Mouse (Mus musculus) R1 (cell line): ENCODE measurements around the gene Id3.

Experiments
- DNase-seq: peaks from one replicate; pipeline ENCODE4 v3.0.0-alpha.2; 2018; ENCODE audit warnings: low read depth, low spot score

Gene Id3

DNA sequence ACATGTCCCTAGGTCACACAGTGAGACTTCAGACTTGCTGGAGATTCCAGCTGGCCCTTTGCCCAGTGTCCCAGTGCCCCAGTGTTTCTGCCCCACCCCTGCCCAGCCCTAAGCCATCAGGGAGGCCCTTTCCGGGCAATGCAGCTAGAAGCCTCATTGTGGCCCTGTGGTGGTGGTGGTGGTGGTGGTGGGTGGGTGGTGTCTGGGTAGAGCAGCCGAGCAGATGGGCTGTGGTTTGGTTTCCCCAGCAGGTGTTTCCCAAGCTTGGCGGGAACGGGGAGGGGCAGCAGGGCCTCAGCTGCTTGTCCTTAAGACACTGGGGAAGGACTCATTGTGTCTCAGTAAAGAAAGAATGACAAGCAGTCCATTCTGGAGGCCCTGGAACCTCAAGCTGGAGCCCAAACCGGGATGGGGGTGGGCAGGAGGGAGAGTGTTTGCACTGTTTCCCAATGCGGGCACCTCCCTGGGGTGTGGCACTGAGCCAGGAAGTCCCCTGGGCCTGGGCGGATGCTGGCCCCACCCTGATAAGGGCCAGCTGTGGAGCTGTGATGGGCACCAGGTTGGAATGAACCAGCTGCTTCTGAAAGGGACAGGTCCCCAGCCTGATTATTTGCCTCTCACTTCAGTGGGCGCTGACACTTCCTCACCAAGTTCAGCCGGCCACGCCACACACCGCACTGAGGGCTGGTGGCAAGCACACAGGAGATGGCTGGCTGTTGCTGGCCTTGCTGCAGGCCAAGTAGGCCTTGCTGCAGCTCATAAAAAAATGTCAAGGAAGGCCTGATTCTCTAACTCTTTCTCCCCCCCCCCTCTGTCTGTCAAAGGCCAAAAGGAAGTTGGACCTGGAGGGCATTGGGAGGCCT lies 34.5 kb downstream of the Id3 start:
- peak; percentile 78 for DNase-seq

DNA sequence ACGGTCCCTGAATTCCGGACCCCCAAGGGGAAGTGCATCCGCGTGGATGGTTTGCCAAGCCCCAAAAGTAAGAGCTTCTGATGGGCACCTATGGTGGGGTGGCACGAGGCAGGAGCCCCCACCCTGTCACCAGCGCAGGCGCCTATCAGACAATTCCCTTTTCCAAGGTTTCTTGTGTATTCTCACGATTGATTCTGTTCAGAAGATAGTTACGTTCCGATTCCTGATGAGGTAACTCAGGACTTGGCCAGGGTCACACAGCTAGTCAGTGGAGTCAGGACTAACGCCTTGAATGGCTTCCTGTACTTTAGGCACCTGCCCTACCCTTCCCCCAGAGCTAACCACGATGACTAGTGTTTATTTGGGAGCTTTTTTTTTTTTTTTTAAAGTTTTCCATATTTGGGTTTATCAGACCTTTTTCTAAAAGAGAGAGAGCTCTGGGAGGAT lies 35.2 kb downstream of the Id3 start:
- no peak for DNase-seq

DNA sequence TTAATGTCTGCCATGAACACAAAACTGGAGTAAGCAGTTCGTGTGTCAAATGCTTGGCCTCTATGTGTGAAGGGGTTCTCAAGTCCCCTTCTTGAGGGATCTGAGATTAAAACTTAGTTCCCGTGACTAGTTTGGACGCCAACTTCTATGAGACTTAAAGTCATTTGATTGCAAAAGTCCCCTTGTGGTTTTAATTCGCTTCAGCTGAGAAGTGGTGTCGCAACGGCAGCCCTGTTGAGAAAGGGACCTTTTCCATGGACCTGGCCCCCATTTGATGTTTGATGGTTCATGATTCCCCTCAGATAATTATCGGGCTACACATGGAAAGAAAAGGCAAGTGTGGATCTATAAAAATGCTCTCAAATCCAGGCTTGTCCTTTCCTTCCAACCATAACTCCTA lies 36.2 kb downstream of the Id3 start:
- no peak for DNase-seq

DNA sequence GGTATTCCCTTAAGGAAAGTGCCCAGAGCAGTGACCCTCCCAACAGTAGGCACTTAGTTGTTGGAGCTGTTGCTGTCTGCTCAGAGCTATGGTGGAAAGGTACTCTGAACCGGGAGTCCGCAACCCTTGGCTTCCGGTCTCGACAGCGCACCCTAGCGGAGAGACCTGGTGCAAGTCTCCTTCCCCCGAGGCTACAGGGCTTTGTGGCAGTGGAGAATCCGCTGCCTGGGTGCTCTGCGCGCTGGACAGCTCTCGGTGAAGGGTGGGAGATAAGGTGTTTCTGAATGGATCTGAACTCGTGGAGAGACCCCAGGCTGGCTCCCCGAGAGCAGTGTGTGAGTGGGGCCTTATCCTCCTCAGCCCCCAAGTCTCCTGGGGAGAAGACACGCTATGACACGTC lies 36.7 kb downstream of the Id3 start:
- peak; percentile 93 for DNase-seq

DNA sequence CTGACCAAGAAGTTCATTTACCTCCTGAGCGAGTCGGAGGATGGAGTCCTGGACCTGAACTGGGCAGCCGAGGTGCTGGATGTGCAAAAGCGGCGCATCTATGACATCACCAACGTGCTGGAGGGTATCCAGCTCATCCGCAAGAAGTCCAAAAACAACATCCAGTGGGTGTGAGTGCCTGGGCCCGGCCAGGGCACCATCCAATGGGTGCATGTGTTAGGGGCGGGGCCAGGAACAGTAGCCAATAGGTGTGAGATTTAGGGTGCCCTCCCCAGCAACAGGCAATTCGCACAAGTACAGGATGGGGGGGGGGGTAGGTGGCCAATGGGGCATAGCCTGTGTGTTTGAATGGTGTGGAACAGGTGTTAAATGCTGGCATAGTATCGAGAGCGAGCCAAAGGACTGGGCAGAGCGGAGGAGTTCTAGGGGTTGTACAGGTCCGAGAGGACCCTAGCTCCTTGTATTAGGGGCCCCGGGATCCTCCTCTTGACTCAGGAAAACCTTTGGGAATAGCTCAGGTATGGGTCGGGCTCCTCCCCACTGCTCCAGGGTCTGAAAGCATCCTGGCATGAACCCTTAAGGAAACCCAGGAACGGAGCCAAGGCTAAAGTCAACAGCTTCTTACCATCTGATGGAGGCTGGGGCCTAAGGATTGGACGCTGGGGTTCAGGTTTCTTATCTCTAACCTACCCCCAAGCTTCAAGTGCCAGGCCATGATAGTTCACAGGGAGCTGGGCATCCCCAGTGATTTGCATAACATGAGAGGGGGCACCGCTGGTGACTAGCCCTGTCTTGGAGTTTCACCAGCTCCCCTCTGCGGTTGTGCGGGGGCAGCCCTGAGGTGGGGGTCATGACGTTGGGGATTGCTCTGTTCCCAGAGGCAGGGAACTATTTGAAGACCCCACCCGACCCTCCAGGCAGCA lies 37.4 kb downstream of the Id3 start:
- DNase-seq: peak; percentile 99

DNA sequence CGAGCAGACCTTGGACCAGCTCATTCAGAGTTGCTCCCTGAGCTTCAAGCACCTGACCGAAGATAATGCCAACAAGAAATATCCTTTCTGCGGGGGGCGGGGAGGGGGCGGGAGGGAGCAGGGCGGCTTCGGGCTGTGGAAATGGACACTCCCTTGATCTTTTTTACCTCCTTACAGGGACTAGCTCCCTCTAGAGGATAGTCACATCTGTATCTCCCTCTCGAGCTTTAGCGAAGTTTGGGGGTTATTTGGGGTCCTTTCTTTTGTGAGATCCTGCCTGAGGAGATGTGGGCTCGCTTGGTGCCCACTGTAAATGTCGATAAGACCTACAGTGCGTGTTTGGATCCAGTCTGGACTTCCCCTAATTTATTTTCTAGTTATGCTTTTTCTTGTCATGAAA lies 38.1 kb downstream of the Id3 start:
- no peak for DNase-seq

DNA sequence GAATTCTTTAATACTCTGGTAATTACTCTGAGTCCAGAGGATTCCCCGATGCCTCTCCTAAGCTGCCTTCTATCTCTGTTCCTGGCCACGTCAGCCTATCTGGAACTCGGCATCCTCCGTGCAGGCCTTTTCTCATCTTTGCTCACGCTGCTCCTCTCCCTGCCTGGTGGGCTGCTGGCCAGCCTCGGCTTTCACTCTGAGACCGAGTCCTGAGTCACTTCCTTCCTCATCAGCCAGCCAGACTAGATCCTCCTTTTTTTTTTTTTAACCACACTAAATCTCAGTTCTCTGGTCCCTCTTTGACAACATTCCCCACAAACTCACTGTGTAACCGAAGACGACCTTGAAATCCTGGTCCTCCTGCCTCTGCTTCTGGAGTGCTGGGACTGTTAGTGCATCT lies 42.1 kb downstream of the Id3 start:
- no peak for DNase-seq

DNA sequence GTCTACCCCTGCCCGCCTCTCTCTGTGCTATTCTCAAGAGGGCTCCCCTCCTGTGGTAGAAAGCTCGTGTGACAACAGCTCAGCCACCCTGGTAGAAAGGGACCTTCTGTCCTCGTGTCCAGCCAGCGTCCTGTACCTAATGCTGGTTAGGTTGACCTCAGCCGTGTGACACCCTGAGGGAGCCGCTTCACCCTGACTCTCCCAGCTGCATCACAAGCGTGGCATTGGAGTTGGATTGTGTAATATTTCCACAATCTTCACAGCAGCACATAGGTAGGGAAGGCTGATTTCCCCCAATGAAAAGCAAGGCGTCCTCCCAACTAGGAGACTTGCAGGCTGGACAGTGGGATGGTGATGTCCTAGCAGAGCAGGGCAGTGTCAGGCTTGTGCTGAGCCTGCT lies 43.0 kb downstream of the Id3 start:
- DNase-seq: no peak

DNA sequence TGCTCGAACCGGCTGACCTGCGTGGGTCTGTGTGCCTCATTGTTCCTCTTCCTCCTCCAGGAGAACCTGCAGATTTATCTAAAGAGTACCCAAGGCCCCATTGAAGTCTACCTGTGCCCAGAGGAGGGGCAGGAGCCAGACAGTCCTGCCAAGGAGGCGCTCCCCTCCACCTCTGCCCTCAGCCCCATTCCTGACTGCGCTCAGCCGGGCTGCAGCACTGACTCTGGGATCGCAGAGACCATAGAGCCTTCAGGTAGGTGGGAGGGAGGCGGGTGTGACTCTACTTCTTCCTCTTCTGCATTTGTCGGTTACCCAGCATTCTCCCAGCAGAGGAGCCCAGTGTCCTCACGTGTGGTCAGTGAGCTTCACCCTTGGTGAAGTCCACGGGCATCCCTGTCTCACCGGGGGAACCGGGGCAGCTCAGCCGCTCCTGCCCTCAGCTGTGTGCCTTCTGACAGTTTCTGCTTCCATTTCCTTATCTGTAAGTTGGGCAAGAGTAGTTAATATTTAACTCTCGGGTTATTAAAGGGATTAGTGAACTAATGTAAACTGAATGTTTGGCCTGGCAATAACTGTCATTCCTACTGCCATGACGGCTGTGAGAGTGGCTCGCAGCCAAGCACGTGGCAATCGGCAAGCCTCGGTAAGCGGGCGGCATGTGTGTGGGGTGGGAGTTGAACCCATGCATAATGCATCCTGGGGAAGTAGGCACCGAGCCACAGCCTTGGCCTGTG lies 43.6 kb downstream of the Id3 start:
- no peak for DNase-seq

DNA sequence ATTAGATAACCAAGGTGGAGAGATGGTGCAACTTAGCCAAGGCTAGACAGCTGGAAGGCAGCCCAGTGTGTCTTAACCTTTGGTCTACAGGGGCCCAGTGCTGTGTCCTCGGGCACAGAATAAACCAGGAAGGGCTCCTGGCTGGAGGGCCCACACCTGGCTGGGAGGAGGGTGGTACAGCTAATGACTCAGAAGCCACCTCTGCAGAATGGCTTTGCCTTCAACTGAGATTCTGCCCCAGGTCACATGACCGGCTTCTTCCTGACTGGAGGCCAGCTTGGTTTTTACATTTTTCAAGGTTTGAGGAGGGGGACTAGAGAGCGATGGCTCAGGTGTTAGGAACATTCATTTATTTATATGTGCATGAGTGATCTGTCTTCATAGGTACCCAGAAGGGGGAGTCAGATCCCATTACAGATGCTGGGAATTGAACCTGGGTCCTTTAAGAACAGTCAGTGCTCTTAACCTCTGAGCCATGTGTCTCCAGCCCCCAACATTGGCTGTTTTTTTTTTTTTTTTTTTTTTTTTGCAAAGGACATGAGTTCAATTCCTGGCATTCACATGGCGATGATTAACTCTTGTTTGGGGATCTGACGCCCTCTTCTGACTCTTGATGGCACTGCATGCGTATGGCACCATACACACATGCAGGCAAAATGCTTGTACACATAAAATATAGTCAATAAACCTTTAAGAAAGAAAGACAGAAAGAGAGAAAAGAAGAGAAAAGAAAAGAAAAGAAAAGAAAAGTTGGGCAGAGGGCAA lies 45.9 kb downstream of the Id3 start:
- no peak for DNase-seq

DNA sequence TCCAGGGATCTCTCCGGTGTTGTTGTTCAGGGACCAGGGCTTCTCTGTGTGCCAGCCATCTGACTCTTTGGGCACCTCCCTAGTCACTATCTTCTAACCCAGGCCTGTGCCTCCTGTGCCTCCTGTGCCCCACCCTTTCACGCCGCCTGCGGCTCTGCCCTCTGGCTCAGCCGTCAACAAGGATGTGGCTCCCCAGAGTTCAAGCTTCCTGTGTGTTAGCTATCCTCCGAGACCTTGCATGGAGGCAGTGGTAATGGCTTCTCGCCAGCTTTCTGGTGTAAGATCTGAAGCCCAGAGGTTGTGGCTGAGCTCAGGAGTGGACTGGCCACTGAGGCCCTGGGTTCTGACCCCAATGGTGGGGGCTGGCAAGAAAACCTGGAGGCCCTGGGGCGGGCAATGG lies 46.6 kb downstream of the Id3 start:
- no peak for DNase-seq

DNA sequence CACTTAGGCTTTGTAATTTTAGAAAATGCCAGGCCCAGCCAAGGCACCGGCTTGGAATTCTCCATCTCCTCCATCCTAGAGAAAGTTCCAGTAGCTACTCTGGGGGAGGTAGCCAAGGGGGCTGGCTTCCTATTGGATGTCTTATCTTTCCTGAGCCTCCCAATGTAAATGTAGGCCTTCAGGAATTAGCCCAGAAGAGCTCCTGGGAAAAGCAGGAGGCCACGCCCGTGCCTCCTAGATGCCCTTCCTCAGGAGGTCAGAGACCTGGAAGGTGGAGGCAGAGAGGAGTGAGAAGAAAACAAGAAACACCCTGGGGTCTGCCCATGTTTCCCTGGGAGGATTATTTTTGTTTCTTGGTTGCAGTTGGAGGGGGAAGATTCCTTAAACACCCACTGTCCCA lies 50.3 kb downstream of the Id3 start:
- DNase-seq: peak; percentile 93

DNA sequence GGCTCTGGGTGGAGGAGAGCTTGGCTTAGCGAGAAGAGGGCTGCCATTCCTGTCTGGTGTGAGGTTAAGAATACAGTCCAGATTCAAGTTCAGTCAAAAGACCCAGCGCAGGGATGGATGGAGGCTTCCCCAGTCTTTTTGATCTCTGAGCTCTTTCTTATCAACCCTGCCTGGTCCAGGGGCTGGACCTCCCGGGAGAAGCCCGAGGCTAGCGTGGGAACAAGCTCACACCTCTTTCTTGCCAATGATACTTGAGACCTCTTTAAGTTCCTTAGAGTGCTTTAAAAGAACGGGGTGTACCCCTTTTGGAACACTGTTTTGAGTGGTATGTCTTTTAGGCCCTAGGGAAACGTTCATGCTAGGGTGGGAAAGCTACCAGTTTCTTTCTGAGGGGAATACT lies 51.7 kb downstream of the Id3 start:
- DNase-seq: no peak
